Mouse (Mus musculus): Measurements from ENCODE around the gene Nuak1.
"Not testable (repeated sequence)": the region's sequence is repeated elsewhere in the genome, so short reads cannot be mapped to it uniquely, and the experiment has no call there.

The Nuak1 gene

GRCm38 (mm10) chr10:84440541-84441433 is at the start of gene Nuak1:
Gene Nuak1, minus strand, starts transcription at chr10:84440597.
- peak; percentile 93 for DNase-seq

DNA sequence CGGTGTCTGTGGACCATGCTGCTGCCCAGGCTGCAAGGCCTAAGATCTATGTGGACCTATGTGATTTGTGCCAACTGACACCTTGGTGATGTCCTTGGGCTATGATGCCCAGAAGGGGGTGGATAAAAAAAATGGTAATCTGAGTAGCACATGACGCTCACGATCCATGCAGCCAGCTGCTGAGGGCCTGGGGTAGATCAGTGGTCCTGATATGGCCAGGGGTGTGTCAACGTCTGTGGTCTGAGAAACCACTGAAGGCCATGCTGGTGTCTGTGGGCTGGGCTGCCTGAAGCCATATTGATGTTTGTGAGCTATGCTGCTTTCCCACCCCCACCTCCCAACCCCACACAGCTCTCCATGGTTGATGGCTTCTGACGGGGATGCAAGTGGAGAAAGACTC is 49.7 kb upstream of the Nuak1 start:
- DNase-seq: no peak

- peak; percentile 85 for DNase-seq
Measured at GRCm38 (mm10) chr10:84488315-84488714, 47.9 kb upstream of the Nuak1 start.

- DNase-seq: peak; percentile 42
Measured at GRCm38 (mm10) chr10:84484661-84485060, 44.3 kb upstream of the Nuak1 start.

DNA sequence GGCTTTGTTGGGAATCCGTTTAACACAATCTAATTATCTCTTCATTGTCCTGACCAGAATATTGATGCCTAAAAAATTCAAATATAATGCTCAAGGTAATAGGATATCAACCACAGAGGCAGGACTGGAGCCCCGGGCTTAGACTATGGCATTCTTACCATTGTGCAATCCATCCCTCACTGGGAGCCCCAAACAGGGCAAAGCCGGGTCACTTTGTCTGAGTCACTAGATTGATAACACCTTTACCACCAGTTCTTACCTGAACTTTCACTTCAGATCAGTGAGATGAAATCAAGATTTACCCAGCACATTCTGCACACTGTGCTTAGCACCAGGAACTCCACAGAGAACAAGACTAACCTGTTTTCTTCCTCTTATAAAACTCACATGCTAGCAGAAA is 43.2 kb upstream of the Nuak1 start:
- peak; percentile 22 for DNase-seq

GRCm38 (mm10) chr10:84483069-84483468 is 42.7 kb upstream of the Nuak1 start:
- no peak for DNase-seq

- not testable (repeated sequence) for DNase-seq
Measured at GRCm38 (mm10) chr10:84482418-84482817, 42.0 kb upstream of the Nuak1 start.

- DNase-seq: peak; percentile 36
Measured at GRCm38 (mm10) chr10:84481327-84481671, 40.9 kb upstream of the Nuak1 start.

DNA sequence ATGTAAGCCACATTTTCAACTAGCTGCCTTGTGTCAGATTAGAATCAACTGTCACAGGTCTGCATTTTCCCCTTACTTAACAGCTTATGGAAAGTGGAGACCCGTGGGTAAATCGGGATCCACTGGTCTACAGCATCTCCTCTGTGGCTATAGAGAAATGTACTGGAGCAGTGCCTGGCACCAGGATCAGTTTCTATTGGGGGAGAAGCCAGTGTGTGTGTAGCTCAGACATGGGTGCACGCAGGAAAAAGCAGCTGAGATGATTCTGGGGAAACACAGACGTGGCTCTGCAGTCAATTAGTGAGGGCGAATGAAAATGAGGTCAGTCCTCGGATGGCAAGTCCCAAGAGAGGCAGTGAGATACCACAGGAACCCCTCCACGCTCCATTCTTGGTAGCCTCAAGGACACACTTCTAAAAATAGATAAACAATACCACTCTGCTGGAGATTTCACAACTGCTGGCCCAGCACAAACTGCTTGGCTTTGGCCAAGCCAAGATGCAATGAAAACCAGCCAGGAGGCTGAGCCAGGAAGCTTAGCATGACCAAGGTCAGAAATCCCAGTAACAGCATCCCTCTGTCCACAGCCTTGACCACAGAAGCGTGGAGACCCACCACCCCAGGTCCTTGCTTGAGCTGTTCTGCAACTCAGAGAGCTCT is 40.4 kb upstream of the Nuak1 start:
- peak; percentile 57 for DNase-seq

DNA sequence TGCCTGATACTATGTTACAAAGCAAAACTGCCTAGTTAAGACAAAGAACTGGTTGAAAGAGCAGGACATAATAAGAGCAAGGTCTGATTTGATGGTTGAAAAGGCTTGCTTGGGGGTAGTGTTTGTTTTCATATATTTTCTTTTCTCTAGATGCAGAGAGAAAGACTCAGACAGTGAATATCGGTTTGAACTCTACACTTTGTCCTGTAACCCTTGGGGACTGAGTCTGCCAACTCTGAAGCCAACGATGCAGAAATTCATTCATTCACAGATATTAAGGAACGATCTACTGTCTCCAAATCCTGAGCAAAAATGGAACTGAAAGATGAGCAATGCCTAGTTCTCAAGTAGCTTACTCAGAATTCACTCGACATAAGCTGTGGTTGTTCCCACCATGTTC is 39.7 kb upstream of the Nuak1 start:
- DNase-seq: no peak

DNA sequence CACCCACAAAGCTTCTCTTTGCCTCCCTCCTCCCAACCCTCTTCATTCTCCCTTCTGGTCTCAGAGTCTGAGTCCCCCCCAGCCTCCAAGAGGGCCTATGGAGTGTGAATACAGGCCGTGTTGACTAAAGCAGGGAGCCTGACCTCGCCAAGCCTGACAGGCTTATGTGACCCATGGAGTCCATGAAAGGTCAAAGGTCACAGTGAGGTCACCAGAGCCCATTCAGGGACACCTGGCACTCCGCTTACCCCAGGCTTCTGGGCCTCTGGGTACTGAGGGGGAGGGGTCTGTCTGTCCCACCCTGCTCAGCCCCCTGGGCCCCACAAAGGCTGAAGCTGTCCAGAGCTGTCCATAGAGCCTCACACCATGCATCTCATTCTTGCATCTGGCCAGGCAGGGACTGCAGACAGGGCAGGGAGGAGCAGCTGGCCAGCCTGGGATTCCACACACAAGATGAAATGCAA is 37.2 kb upstream of the Nuak1 start:
- DNase-seq: no peak

DNA sequence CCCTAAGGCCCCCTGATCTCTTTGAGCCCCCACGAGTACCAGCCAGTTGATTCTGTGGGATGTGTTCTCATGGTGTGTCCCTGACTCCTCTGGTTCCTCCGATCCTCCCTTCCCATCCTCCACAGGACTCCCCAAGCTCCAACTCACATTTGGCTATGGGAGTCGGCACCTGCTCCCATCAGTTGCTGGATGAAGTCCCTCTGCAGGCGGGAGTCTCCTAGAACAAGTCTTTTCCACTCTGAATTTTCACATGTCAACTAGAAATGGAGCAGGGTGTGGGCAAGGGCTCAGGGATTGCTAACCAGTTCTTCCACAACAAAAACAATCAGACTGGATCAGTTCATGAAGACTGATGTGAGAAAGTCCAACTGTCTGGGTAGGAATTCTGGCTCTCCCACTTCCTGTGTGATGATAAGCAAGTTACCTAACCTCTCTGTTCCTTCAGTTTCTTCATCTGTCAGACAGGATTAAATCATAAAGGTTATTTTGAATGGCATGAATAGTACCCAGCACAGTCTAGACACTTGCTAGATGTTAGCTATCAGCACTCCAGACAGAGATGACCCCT is 36.7 kb upstream of the Nuak1 start:
- no peak for DNase-seq

- peak; percentile 24 for DNase-seq
Measured at GRCm38 (mm10) chr10:84467555-84468164, 27.3 kb upstream of the Nuak1 start.

- no peak for DNase-seq
Measured at GRCm38 (mm10) chr10:84465511-84465910, 25.1 kb upstream of the Nuak1 start.

DNA sequence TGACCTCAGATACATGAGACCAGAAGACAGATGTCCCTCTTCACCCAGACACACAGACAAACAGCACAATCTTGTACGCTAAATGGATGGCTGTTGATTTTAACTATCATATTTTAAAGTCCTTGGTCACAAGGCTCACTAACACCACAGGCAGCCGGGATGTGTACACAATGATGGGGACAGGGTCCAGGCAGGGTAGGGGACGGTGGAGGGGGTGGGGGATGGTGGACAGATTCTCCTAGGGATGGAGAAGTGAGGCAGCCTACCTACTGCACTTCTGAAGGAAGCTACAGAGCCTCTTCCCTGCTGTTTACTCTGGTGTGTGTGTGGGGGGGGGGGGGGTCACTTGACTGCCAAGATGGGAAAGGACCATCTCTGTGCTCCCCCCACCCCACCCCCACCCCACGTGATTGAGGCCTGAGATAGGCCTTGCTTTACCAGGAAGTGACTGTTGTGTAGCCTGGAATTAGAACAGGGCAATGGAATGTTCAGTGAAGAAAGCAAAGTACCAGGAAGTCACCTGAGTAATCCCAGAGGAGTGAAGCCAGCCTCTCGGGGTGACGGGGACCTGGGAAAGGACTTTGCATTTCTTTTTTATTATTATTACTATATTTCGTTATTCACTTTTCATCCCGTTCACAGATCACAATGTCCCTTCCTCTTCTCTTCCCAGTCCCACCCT is 20.2 kb upstream of the Nuak1 start:
- DNase-seq: no peak

- no peak for DNase-seq
Measured at GRCm38 (mm10) chr10:84458094-84458493, 17.7 kb upstream of the Nuak1 start.

GRCm38 (mm10) chr10:84457539-84457938 is 17.1 kb upstream of the Nuak1 start:
- DNase-seq: no peak

DNA sequence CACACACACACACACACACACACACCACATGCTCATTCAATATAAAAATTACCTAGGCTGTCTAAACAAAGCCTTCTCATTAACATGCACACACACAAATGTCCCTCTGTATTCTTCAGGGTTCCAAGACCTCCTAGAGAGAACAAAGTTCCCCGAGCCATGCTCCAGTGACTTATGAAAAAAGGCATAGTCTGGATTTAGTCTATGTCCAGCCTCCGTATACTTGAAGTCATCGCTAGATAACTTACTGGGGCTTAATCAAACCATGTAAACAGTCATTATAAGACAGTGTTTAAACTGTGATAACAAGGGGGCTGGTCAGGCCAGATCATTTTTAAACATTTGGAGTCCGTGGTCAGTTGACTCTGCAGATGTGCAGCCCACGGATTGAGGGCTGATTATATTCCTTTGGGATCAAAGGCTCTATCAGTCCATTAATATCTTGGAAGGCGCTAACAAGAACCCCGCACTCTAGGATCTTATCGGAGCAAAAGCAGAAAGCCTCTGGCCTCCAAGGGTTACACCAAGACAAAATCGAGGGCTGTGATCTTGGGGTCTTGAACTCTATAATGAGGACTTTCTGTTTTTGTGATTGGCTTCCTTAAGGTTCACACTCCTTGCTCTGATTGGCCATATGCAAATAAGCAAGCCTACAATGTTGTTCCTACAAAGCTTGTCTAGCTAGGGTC is 16.4 kb upstream of the Nuak1 start:
- DNase-seq: no peak

DNA sequence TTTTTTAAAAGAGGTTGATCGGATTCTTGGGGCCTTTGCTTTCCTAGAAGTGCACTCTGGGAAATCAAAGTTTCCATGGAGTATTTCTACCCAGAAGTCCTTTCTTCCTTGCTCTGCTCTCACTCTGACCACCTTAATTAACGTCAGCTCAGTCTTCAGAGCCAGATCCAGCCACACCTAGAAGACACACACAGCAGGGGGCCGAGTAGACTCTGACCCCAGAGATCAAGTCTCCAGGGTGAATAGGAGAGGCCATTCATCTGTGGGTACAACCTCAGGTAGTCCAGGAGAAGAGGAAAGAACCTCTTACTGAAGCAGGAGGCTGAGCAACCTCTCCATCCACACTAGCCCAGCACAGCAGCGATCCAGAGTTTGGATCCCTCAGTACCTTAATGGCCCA is 11.5 kb upstream of the Nuak1 start:
- DNase-seq: no peak

DNA sequence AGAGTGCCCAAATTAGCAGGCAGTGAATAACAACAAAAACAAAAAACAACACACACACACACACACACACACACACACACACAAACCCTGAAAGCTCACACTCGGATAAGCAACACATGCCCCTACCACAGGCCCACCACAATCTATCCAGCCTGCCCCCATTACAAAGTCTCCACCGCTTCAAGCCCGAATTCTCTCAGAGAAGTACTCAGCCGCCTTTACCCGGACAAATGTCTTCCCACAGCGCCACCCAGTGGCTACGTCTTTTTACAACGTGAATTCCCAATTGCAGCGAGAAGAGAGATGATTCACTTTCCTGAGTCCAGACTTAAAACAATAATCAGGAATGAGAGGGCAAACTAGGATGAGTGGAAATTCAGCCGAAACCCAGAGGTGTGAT is 10.3 kb upstream of the Nuak1 start:
- DNase-seq: peak; percentile 91

DNA sequence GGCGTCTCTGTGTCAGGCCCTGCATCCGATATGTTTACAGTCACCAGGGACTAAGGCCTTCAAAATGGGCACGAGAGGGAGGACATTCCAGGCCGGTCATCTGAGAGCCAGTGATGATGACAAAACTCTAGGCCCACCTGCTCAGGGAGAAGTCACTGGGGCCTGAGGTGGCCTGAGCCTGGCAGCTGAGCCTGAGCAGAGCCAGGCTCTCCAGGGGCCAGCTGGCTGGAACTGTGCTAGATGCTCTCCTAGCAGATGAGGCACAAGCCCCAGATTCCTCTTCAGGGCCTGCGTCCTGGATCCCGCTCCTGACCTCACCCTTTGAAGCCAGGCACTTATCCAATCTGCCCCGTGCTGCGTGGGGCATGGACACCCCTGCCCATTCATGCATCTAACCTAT is 9.3 kb upstream of the Nuak1 start:
- no peak for DNase-seq

GRCm38 (mm10) chr10:84447411-84447821 is 7.0 kb upstream of the Nuak1 start:
- no peak for DNase-seq
